Mouse (Mus musculus) 3T3-L1 (cell line): ENCODE results near the gene Plxnb1.

ENCODE experiments used
- DNase-seq: peaks from one replicate; pipeline ENCODE4 v3.0.0-alpha.2; 2015; ENCODE audit warnings: low read depth, low spot score

The Plxnb1 gene

GRCm38 (mm10) chr9:109095137-109095982, at the start of gene Plxnb1:
TSS of gene Plxnb1 (plus strand) at chr9:109095389.
- DNase-seq = no peak

- DNase-seq = peak; percentile 73
Measured at GRCm38 (mm10) chr9:109046306-109046705, 48.9 kb upstream of the Plxnb1 start.

GRCm38 (mm10) chr9:109049316-109049715, 45.9 kb upstream of the Plxnb1 start:
- DNase-seq = no peak

GRCm38 (mm10) chr9:109049996-109050673, 45.1 kb upstream of the Plxnb1 start:
- DNase-seq = no peak

GRCm38 (mm10) chr9:109050674-109050997, 44.6 kb upstream of the Plxnb1 start:
- no peak for DNase-seq

- no peak for DNase-seq
Measured at GRCm38 (mm10) chr9:109051011-109051501, 44.1 kb upstream of the Plxnb1 start.

GRCm38 (mm10) chr9:109051651-109052489, 43.3 kb upstream of the Plxnb1 start:
- DNase-seq = no peak

GRCm38 (mm10) chr9:109052490-109053260, 42.5 kb upstream of the Plxnb1 start:
- DNase-seq = no peak

- DNase-seq = no peak
Measured at GRCm38 (mm10) chr9:109053366-109053765, 41.8 kb upstream of the Plxnb1 start.

- DNase-seq = no peak
Measured at GRCm38 (mm10) chr9:109053851-109054250, 41.3 kb upstream of the Plxnb1 start.

- peak; percentile 86 for DNase-seq
Measured at GRCm38 (mm10) chr9:109054712-109055111, 40.5 kb upstream of the Plxnb1 start.

GRCm38 (mm10) chr9:109055271-109056030, 39.7 kb upstream of the Plxnb1 start:
- DNase-seq = no peak

GRCm38 (mm10) chr9:109056081-109056690, 39.0 kb upstream of the Plxnb1 start:
- DNase-seq = no peak

GRCm38 (mm10) chr9:109056916-109057315, 38.3 kb upstream of the Plxnb1 start:
- no peak for DNase-seq

- no peak for DNase-seq
Measured at GRCm38 (mm10) chr9:109057543-109057942, 37.6 kb upstream of the Plxnb1 start.

- no peak for DNase-seq
Measured at GRCm38 (mm10) chr9:109058006-109058765, 37.0 kb upstream of the Plxnb1 start.

GRCm38 (mm10) chr9:109059136-109059903, 35.9 kb upstream of the Plxnb1 start, which contains the start of gene Trex1:
TSS of gene Trex1 (minus strand) at chr9:109059734.
- DNase-seq = peak; percentile 93

- no peak for DNase-seq
Measured at GRCm38 (mm10) chr9:109060184-109060897, 34.8 kb upstream of the Plxnb1 start.
